ENCODE assay signal across 18 mouse cellular contexts in the genomic region with DNA sequence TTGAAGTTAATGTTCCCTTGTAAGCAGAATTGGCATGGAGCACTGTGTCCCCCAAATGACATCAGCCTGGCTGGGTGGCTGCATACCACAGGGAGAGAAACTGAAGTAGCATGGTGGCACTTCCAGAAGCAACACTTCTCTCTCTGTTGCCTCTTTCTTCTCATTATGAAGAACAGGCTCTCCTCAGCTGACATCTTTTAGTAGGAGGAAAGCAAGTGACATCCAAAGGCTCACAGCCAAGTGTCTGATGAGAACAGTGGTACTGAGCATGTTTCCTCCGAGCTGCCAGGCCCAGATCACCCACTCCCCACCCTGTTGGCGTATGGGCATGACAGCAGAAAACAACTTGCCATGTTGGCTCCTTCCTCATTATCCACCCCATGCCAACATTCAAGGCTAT.
DNase-seq lines count a peak whose midpoint lies in the region; ATAC-seq and TF ChIP-seq lines count a peak whose summit lies in the region.
"Had no signal": no experiment of that assay in that cellular context is flagged by ENCODE, and none has a peak within 500 bp of the region (broad histone marks: within the 10 kb centered on the region; RNA-seq: fewer than 3 reads in every experiment).

No protein-coding gene starts in this region.

- H3K27ac ChIP-seq in hindbrain, postnatal 0 days: no peak overlapping the region
- no peak overlapping the region for H3K27ac ChIP-seq in hindbrain, embryonic 14.5 days
- H3K27ac ChIP-seq in forebrain, postnatal 0 days (ENCODE audit: low read depth, low read length): no peak overlapping the region
- H3K27ac ChIP-seq: embryonic facial prominence, embryonic 10.5 days; heart, embryonic 15.5 days; limb, embryonic 12.5 days; liver, embryonic 13.5 days had no signal

- no peaks in the 10 kb centered on the region for H3K4me1 ChIP-seq in hindbrain, postnatal 0 days (ENCODE audit: insufficient read depth, low read length)
- no peaks in the 10 kb centered on the region for H3K4me1 ChIP-seq in hindbrain, embryonic 14.5 days (replicated peaks; ENCODE audit: control insufficient read depth, insufficient read depth, low read length)
- H3K4me1 ChIP-seq in forebrain, postnatal 0 days (ENCODE audit: insufficient read depth): no peaks in the 10 kb centered on the region
- H3K4me1 ChIP-seq: embryonic facial prominence, embryonic 10.5 days; heart, embryonic 15.5 days; limb, embryonic 12.5 days; liver, embryonic 13.5 days had no signal

- no peaks in the 10 kb centered on the region for H3K9me3 ChIP-seq in hindbrain, postnatal 0 days (ENCODE audit: low read length)
- H3K9me3 ChIP-seq in hindbrain, embryonic 14.5 days (ENCODE audit: control insufficient read depth, low read length): no peaks in the 10 kb centered on the region
- no peaks in the 10 kb centered on the region for H3K9me3 ChIP-seq in forebrain, postnatal 0 days (ENCODE audit: low read length)
- H3K9me3 ChIP-seq: embryonic facial prominence, embryonic 10.5 days; heart, embryonic 15.5 days; limb, embryonic 12.5 days; liver, embryonic 13.5 days had no signal

- TF ChIP-seq POLR2A in brain, embryonic 14.5 days (IDR thresholded peaks at IDR 0.05; ENCODE audit: borderline replicate concordance, extremely low read depth, insufficient read depth, insufficient read length, poor library complexity, severe bottlenecking): no peak

- no peak overlapping the region for H3K4me2 ChIP-seq in hindbrain, postnatal 0 days (ENCODE audit: low read depth, low read length)
- no peak overlapping the region for H3K4me2 ChIP-seq in hindbrain, embryonic 14.5 days (replicated peaks)
- no peak overlapping the region for H3K4me2 ChIP-seq in forebrain, postnatal 0 days (ENCODE audit: low read depth)
- H3K4me2 ChIP-seq: heart, embryonic 15.5 days; limb, embryonic 12.5 days; liver, embryonic 13.5 days had no signal

- WGBS in hindbrain, postnatal 0 days: 60% methylated on average over 2 of the region's 2 CpGs
- WGBS in hindbrain, embryonic 14.5 days: 94% methylated on average over 2 of the region's 2 CpGs
- 48% methylated on average over 2 of the region's 2 CpGs for WGBS in forebrain, postnatal 0 days

- DNase-seq in hindbrain, postnatal 0 days (ENCODE audit: low spot score): peak; percentile 8
- no peak for DNase-seq in hindbrain, embryonic 14.5 days (ENCODE audit: low spot score)
- peak; percentile 76 for DNase-seq in brain, embryonic 14.5 days (ENCODE audit: low read depth)
- peak; percentile 70 for DNase-seq in forebrain, postnatal 0 days
- peak; percentile 91 for DNase-seq in layer of hippocampus, adult 9-11 months
- DNase-seq in heart, adult 9 months (ENCODE audit: low spot score in 2 of 2): no peak
- DNase-seq in spleen, postnatal 36 days (ENCODE audit: low spot score in 2 of 2): no peak
- no peak for DNase-seq in cerebellum, adult 18-20 months
- DNase-seq: adrenal gland, postnatal 25 days; cerebellum, postnatal 36 days; heart, adult 11 months; liver, embryonic 13.5 days; midbrain, embryonic 14.5 days; thymus, postnatal 4 days had no signal

- H3K4me3 ChIP-seq in hindbrain, postnatal 0 days (ENCODE audit: low read length): no peak overlapping the region
- H3K4me3 ChIP-seq in hindbrain, embryonic 14.5 days (replicated peaks; ENCODE audit: low read length): no peak overlapping the region
- H3K4me3 ChIP-seq in forebrain, postnatal 0 days (ENCODE audit: low read depth, low read length): no peak overlapping the region
- H3K4me3 ChIP-seq: embryonic facial prominence, embryonic 10.5 days; erythroblast, embryonic 14.5 days; heart, embryonic 15.5 days; limb, embryonic 12.5 days; liver, embryonic 13.5 days had no signal

- no peak for TF ChIP-seq CTCF in hindbrain, postnatal 0 days (IDR thresholded peaks at IDR 0.05; ENCODE audit: low read depth)
- TF ChIP-seq CTCF in brain, embryonic 14.5 days (IDR thresholded peaks at IDR 0.05; ENCODE audit: borderline replicate concordance, extremely low read depth, insufficient read depth, insufficient read length): no peak
- TF ChIP-seq CTCF in forebrain, postnatal 0 days (IDR thresholded peaks at IDR 0.05; ENCODE audit: low read depth): no peak

- H3K9ac ChIP-seq in hindbrain, postnatal 0 days (replicated peaks; ENCODE audit: low read length): no peak overlapping the region
- H3K9ac ChIP-seq in hindbrain, embryonic 14.5 days: no peak overlapping the region
- H3K9ac ChIP-seq in forebrain, postnatal 0 days: no peak overlapping the region
- H3K9ac ChIP-seq: heart, embryonic 15.5 days; limb, embryonic 12.5 days; liver, embryonic 13.5 days had no signal

- ATAC-seq in hindbrain, postnatal 0 days: no peak
- no peak for ATAC-seq in hindbrain, embryonic 14.5 days (ENCODE audit: low FRiP score)
- ATAC-seq in forebrain, postnatal 0 days: peak; percentile 92

- no peaks in the 10 kb centered on the region for H3K27me3 ChIP-seq in hindbrain, postnatal 0 days (ENCODE audit: insufficient read depth, low read length)
- H3K27me3 ChIP-seq in hindbrain, embryonic 14.5 days (ENCODE audit: control insufficient read depth, insufficient read depth, low read length): no peaks in the 10 kb centered on the region
- H3K27me3 ChIP-seq in forebrain, postnatal 0 days (ENCODE audit: insufficient read depth, low read length): no peaks in the 10 kb centered on the region
- H3K27me3 ChIP-seq: heart, embryonic 15.5 days; limb, embryonic 12.5 days; liver, embryonic 13.5 days had no signal

- H3K36me3 ChIP-seq in hindbrain, postnatal 0 days (ENCODE audit: insufficient read depth, low read length): no peaks in the 10 kb centered on the region
- H3K36me3 ChIP-seq in hindbrain, embryonic 14.5 days (replicated peaks; ENCODE audit: control insufficient read depth, insufficient read depth): no peaks in the 10 kb centered on the region
- H3K36me3 ChIP-seq in forebrain, postnatal 0 days (ENCODE audit: insufficient read depth): no peaks in the 10 kb centered on the region
- H3K36me3 ChIP-seq: embryonic facial prominence, embryonic 10.5 days; heart, embryonic 15.5 days; limb, embryonic 12.5 days; liver, embryonic 13.5 days had no signal

Comparison
In these comparisons a context has a peak if more than half of its experiments do, and no peak if none do; other contexts are left out.
1. DNase-seq: peak in hindbrain, postnatal 0 days (single experiment), brain, embryonic 14.5 days (single experiment), forebrain, postnatal 0 days (single experiment) and layer of hippocampus, adult 9-11 months (single experiment); none in hindbrain, embryonic 14.5 days (single experiment), heart, adult 9 months (0 of 2), spleen, postnatal 36 days (0 of 2) and cerebellum, adult 18-20 months (0 of 2).